In the genomic region with DNA sequence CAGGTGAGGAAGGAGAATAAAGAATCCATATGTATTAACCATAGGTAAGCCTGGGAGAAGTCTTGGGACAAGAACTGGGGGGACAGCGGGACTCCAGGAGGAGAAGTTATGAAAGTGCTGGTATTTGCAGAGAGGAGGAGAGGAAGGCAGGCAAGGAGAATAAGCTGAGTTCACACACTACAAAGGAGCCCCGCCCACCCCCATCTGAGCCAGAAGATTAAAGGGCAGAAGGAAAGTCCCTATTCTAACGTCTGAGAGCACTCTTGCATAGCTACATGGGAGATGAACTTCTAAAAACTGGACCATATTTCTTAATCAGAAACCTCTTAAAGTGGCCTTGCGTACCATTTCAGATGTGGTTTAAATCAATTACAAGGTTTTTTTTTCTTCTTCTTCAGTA, we compare ENCODE assay signal across 16 mouse cellular contexts. TPM values are rescaled to one million over a fixed set of nuclear protein-coding genes. Genes with fewer than 3 reads are reported as not detected.
DNase-seq lines count a peak whose midpoint lies in the region; ATAC-seq lines count a peak whose summit lies in the region.
"Had no signal": no experiment of that assay in that cellular context is flagged by ENCODE, and none has a peak within 500 bp of the region (broad histone marks: within the 10 kb centered on the region; RNA-seq: fewer than 3 reads in every experiment).

No protein-coding gene starts in this region.

- no peak overlapping the region for H3K9ac ChIP-seq in kidney, embryonic 15.5 days
- no peak overlapping the region for H3K9ac ChIP-seq in midbrain, embryonic 13.5 days (replicated peaks)
- H3K9ac ChIP-seq: forebrain, embryonic 12.5 days; hindbrain, embryonic 15.5 days; limb, embryonic 15.5 days; lung, embryonic 15.5 days had no signal

- no peaks in the 10 kb centered on the region for H3K36me3 ChIP-seq in kidney, embryonic 15.5 days
- no peaks in the 10 kb centered on the region for H3K36me3 ChIP-seq in midbrain, embryonic 13.5 days
- H3K36me3 ChIP-seq: forebrain, embryonic 12.5 days; hindbrain, embryonic 15.5 days; limb, embryonic 15.5 days; lung, embryonic 15.5 days had no signal

- no peak overlapping the region for H3K4me3 ChIP-seq in kidney, embryonic 15.5 days (replicated peaks)
- H3K4me3 ChIP-seq in midbrain, embryonic 13.5 days (replicated peaks): no peak overlapping the region
- H3K4me3 ChIP-seq: forebrain, embryonic 12.5 days; hindbrain, embryonic 15.5 days; limb, embryonic 15.5 days; lung, embryonic 15.5 days; megakaryocyte, embryonic 14.5 days had no signal

- H3K4me1 ChIP-seq in kidney, embryonic 15.5 days: peaks cover 39% of the 10 kb centered on the region
- H3K4me1 ChIP-seq in midbrain, embryonic 13.5 days (replicated peaks): peaks cover 47% of the 10 kb centered on the region
- H3K4me1 ChIP-seq: lung, embryonic 15.5 days; megakaryocyte, embryonic 14.5 days had no signal

- no peak overlapping the region for H3K4me2 ChIP-seq in kidney, embryonic 15.5 days
- no peak overlapping the region for H3K4me2 ChIP-seq in midbrain, embryonic 13.5 days (replicated peaks)
- H3K4me2 ChIP-seq: forebrain, embryonic 12.5 days; hindbrain, embryonic 15.5 days; limb, embryonic 15.5 days; lung, embryonic 15.5 days had no signal

- no peaks in the 10 kb centered on the region for H3K27me3 ChIP-seq in kidney, embryonic 15.5 days
- H3K27me3 ChIP-seq in midbrain, embryonic 13.5 days: no peaks in the 10 kb centered on the region
- H3K27me3 ChIP-seq: forebrain, embryonic 12.5 days; hindbrain, embryonic 15.5 days; limb, embryonic 15.5 days; lung, embryonic 15.5 days had no signal

- intact Hi-C loops in gastrocnemius, postnatal 14 days (cut with DNase I; ENCODE audit: low total_unique reads): no loop called here

- no peak overlapping the region for H3K27ac ChIP-seq in kidney, embryonic 15.5 days
- H3K27ac ChIP-seq in midbrain, embryonic 13.5 days: no peak overlapping the region
- H3K27ac ChIP-seq: forebrain, embryonic 12.5 days; hindbrain, embryonic 15.5 days; limb, embryonic 15.5 days; lung, embryonic 15.5 days; stomach, postnatal 0 days had no signal

- no peaks in the 10 kb centered on the region for H3K9me3 ChIP-seq in kidney, embryonic 15.5 days (replicated peaks)
- no peaks in the 10 kb centered on the region for H3K9me3 ChIP-seq in midbrain, embryonic 13.5 days
- H3K9me3 ChIP-seq: forebrain, embryonic 12.5 days; hindbrain, embryonic 15.5 days; limb, embryonic 15.5 days; lung, embryonic 15.5 days; megakaryocyte, embryonic 14.5 days had no signal

- 56% methylated on average over 4 of the region's 4 CpGs for WGBS in kidney, embryonic 15.5 days
- WGBS in midbrain, embryonic 13.5 days: 36% methylated on average over 4 of the region's 4 CpGs

- DNase-seq in kidney, adult 18-20 months: peak; percentile 66
- DNase-seq in kidney, postnatal 10 days: peak; percentile 68
- peak; percentile 46 for DNase-seq in thymus, postnatal 0 days (ENCODE audit: low spot score)
- DNase-seq in gastrocnemius, postnatal 14 days: no peak
- no peak for DNase-seq in lung, postnatal 14 days
- DNase-seq: adrenal gland, postnatal 14 days; right cerebral cortex, postnatal 4 days had no signal

- no peak for ATAC-seq in kidney, embryonic 15.5 days (replicated peaks; ENCODE audit: low FRiP score)
- ATAC-seq in CD4-positive, CD25-positive, alpha-beta regulatory T cell, adult 4 months: peak; percentile 99
- ATAC-seq in midbrain, embryonic 13.5 days: no peak

RNA-seq across cellular contexts. Expression of gene Whrn, which starts 9.3 kb away (rescaled TPM):
- 5.1 and 6.1 TPM in 2 replicates for polyA plus RNA-seq in kidney, embryonic 15.5 days (2015; fragmentation: Nextera tagmentation; extraction: Ambion mirVana)
- polyA plus RNA-seq in CD4-positive, CD25-positive, alpha-beta regulatory T cell, adult 4 months (2017; shearing (Covaris generic)): 1 to 10 TPM; 3.4 to 4.0 TPM
- 12.0 and 17.1 TPM in 2 replicates for polyA plus RNA-seq in thymus, postnatal 0 days (2015; fragmentation: Nextera tagmentation; extraction: Ambion mirVana)
- polyA plus RNA-seq in midbrain, embryonic 13.5 days (2015; fragmentation: Nextera tagmentation; extraction: Ambion mirVana): 6.6 and 10.3 TPM in 2 replicates
- 1 to 10 TPM; 1.7 to 2.0 TPM for total RNA-seq in gastrocnemius, postnatal 14 days (2021)

RNA-seq across cellular contexts. Expression of gene Atp6v1g1, which starts 58.0 kb away (rescaled TPM):
- 287 and 307 TPM in 2 replicates for polyA plus RNA-seq in kidney, embryonic 15.5 days (2015; fragmentation: Nextera tagmentation; extraction: Ambion mirVana)
- 100 to 1,000 TPM; 198 to 222 TPM for polyA plus RNA-seq in CD4-positive, CD25-positive, alpha-beta regulatory T cell, adult 4 months (2017; shearing (Covaris generic))
- polyA plus RNA-seq in thymus, postnatal 0 days (2015; fragmentation: Nextera tagmentation; extraction: Ambion mirVana): 373 and 381 TPM in 2 replicates
- polyA plus RNA-seq in midbrain, embryonic 13.5 days (2015; fragmentation: Nextera tagmentation; extraction: Ambion mirVana): 461 and 466 TPM in 2 replicates
- 100 to 1,000 TPM; 260 to 261 TPM for total RNA-seq in gastrocnemius, postnatal 14 days (2021)

Comparison
In these comparisons a context has a peak if more than half of its experiments do, and no peak if none do; other contexts are left out.
1. DNase-seq: peak in kidney, adult 18-20 months (single experiment), kidney, postnatal 10 days (single experiment) and thymus, postnatal 0 days (single experiment); none in gastrocnemius, postnatal 14 days (single experiment) and lung, postnatal 14 days (single experiment).